Mouse (Mus musculus): ENCODE data around the gene Apba1. TPM values are rescaled to one million over a fixed set of nuclear protein-coding genes. Genes with fewer than 3 reads are reported as not detected.
A peak's percentile ranks its signal among the peaks of the same experiment; 100 is the strongest.

Gene Apba1
- polyA plus RNA-seq, 1 experiment from 2014 or later: 0.46 TPM

DNA sequence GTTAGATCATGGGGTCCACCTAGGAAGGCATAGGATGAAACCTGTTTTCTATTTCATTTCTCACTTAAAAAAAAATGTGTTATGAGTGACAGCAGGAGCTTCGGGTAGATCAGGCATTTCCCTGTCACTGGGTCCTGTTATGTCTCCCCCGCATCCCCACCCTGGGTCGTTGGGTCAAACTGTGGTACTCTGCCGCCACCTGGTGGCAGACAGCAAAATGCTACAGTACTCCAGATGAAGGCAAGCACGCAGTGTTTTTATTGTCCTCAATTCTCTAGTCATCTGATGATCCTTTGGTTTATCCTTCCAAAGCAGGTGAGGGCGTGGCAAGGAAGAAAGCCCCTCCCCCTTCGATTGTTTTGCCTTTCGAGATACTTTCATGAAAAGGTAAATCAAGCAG lies 202.8 kb downstream of the Apba1 start:
- ATAC-seq (ENCODE audit: insufficient number of reproducible peaks, insufficient read depth, low FRiP score, low read depth): no peak
- Histone ChIP-seq H3K4me2 (ENCODE audit: low read length) (no peak overlapping the region), H3K4me3 (ENCODE audit: control insufficient read depth in 1 of 2, insufficient read depth in 1 of 2, low read depth in 1 of 2, low read length in 2 of 2) (no peak overlapping the region), H3K27ac (replicated peaks in 1 of 2; ENCODE audit: control insufficient read depth in 1 of 2, insufficient read depth in 1 of 2, low read depth in 2 of 2, low read length in 2 of 2) (no peak overlapping the region), H3K27me3 (ENCODE audit: control insufficient read depth, insufficient read depth, low read length) (no peaks in the 10 kb centered on the region), H3K9ac (ENCODE audit: low read length) (no peak overlapping the region), H3K36me3 (ENCODE audit: control insufficient read depth, insufficient read depth, low read length) (no peaks in the 10 kb centered on the region), H3K9me3 (ENCODE audit: control insufficient read depth, low read length) (no peaks in the 10 kb centered on the region), H3K4me1 (ENCODE audit: control insufficient read depth in 2 of 2, insufficient read depth in 2 of 2, low read length in 2 of 2) (peaks cover 36% of the 10 kb centered on the region in 2 experiments)
- 2% methylated on average over 8 of the region's 8 CpGs for WGBS

DNA sequence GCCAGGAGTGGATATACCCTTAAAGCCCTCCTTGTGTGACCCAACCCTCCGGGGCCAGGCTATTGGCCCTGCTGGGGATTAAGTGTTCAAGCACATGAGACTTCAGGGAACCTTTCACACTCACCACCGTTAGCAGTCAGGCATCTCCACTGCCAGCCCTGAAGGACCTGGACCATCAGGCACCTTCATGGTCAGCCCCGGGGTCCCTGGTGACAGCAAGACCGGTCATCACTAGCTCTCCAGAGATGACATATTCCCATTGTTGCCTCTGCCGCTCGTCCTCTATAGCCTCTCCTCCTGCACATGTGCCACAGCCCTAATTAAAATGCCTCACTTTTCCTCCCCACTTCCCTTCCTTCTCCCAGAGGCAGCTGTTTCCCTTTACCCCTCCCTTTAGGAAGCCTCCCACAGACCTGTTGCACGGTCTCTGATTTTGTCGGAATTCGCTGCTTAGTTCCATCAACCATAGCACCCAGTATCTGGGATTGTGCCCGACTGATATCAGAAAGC lies 205.8 kb downstream of the Apba1 start:
- H3K9ac ChIP-seq (ENCODE audit: low read length): 0 out of 2 replicates have a peak overlapping the region, but pooled peaks have one; percentile 0
- no peaks in the 10 kb centered on the region for H3K27me3 ChIP-seq (ENCODE audit: control insufficient read depth, insufficient read depth, low read length)
- H3K9me3 ChIP-seq (ENCODE audit: control insufficient read depth, low read length): no peaks in the 10 kb centered on the region
- H3K4me3 ChIP-seq (ENCODE audit: control insufficient read depth in 1 of 2, insufficient read depth in 1 of 2, low read depth in 1 of 2, low read length in 2 of 2): no peak overlapping the region
- no peaks in the 10 kb centered on the region for H3K36me3 ChIP-seq (ENCODE audit: control insufficient read depth, insufficient read depth, low read length)
- H3K4me2 ChIP-seq (ENCODE audit: low read length): peak overlapping the region; percentile 28; the same call in 1 of the 2 replicates
- peak overlapping the region in 1 of 2 experiments; percentile 2; a peak in 1 of 4 replicates for H3K27ac ChIP-seq (replicated peaks in 1 of 2; ENCODE audit: control insufficient read depth in 1 of 2, insufficient read depth in 1 of 2, low read depth in 2 of 2, low read length in 2 of 2)
- 38% methylated on average over 10 of the region's 10 CpGs for WGBS
- peaks cover 46 to 49% of the 10 kb centered on the region in 2 experiments for H3K4me1 ChIP-seq (ENCODE audit: control insufficient read depth in 2 of 2, insufficient read depth in 2 of 2, low read length in 2 of 2)
- no peak for ATAC-seq (ENCODE audit: insufficient number of reproducible peaks, insufficient read depth, low FRiP score, low read depth)

DNA sequence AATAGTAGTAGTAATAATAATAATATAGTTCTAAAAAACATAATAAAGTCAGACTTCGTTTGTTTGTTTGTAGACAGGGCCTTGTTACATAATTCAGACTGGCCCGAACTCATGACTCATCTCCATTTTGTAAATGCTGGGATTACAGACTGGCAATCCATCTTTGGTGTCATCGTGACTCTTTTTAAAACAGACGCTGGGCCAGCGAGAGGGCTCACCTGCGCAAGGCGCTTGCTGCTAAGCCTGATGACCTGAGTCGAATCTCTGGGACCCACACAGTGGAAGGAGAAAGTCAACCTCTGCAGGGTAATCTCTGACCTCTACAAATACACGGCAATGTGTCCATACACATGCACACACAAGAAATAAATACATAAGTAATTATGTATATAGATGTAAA lies 207.7 kb downstream of the Apba1 start:
- no peak overlapping the region for H3K9ac ChIP-seq (ENCODE audit: low read length)
- no peak overlapping the region for H3K4me3 ChIP-seq (ENCODE audit: control insufficient read depth in 1 of 2, insufficient read depth in 1 of 2, low read depth in 1 of 2, low read length in 2 of 2)
- H3K36me3 ChIP-seq (ENCODE audit: control insufficient read depth, insufficient read depth, low read length): no peaks in the 10 kb centered on the region
- peaks cover 45 to 50% of the 10 kb centered on the region in 2 experiments for H3K4me1 ChIP-seq (ENCODE audit: control insufficient read depth in 2 of 2, insufficient read depth in 2 of 2, low read length in 2 of 2)
- no peak overlapping the region for H3K4me2 ChIP-seq (ENCODE audit: low read length)
- H3K27me3 ChIP-seq (ENCODE audit: control insufficient read depth, insufficient read depth, low read length): no peaks in the 10 kb centered on the region
- WGBS: 93% methylated on average over 9 of the region's 9 CpGs
- H3K27ac ChIP-seq (replicated peaks in 1 of 2; ENCODE audit: control insufficient read depth in 1 of 2, insufficient read depth in 1 of 2, low read depth in 2 of 2, low read length in 2 of 2): peak overlapping the region; percentile 82 to 85
- no peak for ATAC-seq (ENCODE audit: insufficient number of reproducible peaks, insufficient read depth, low FRiP score, low read depth)
- no peaks in the 10 kb centered on the region for H3K9me3 ChIP-seq (ENCODE audit: control insufficient read depth, low read length)

DNA sequence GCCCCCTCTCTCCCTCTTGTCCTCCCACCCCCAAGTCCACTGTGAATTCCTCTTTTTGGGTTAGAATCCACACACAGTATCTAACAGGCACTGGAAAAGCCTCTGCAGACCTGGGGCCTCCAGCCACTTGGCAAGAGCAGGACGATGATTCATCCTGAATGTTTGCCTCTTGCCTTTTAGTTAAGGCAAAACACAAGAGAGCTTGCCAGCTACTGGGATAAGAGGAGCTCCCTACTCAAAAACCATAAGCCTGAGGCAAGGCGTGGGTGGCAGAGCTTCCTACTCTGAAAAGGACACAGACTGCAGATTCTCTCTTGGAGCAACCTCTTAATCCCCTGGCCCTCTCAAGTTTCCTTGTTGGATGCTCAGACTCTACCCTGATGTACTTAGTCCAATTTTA lies 208.5 kb downstream of the Apba1 start:
- Histone ChIP-seq H3K9ac (ENCODE audit: low read length) (no peak overlapping the region; the same call in 1 of the 2 replicates), H3K36me3 (ENCODE audit: control insufficient read depth, insufficient read depth, low read length) (no peaks in the 10 kb centered on the region), H3K4me2 (ENCODE audit: low read length) (no peak overlapping the region), H3K4me1 (ENCODE audit: control insufficient read depth in 2 of 2, insufficient read depth in 2 of 2, low read length in 2 of 2) (peaks cover 49 to 53% of the 10 kb centered on the region in 2 experiments), H3K27ac (replicated peaks in 1 of 2; ENCODE audit: control insufficient read depth in 1 of 2, insufficient read depth in 1 of 2, low read depth in 2 of 2, low read length in 2 of 2) (peak overlapping the region; percentile 82 to 85), H3K27me3 (ENCODE audit: control insufficient read depth, insufficient read depth, low read length) (no peaks in the 10 kb centered on the region), H3K9me3 (ENCODE audit: control insufficient read depth, low read length) (no peaks in the 10 kb centered on the region), H3K4me3 (ENCODE audit: control insufficient read depth in 1 of 2, insufficient read depth in 1 of 2, low read depth in 1 of 2, low read length in 2 of 2) (no peak overlapping the region)
- ATAC-seq (ENCODE audit: insufficient number of reproducible peaks, insufficient read depth, low FRiP score, low read depth): peak; percentile 20; the same call in 1 of the 2 replicates
- 5% methylated on average over 2 of the region's 2 CpGs for WGBS

- Histone ChIP-seq H3K36me3 (ENCODE audit: control insufficient read depth, insufficient read depth, low read length) (no peaks in the 10 kb centered on the region; the same call in 1 of the 2 replicates), H3K4me1 (ENCODE audit: control insufficient read depth in 2 of 2, insufficient read depth in 2 of 2, low read length in 2 of 2) (peaks cover 57 to 63% of the 10 kb centered on the region in 2 experiments), H3K9me3 (ENCODE audit: control insufficient read depth, low read length) (no peaks in the 10 kb centered on the region), H3K4me2 (ENCODE audit: low read length) (no peak overlapping the region), H3K4me3 (ENCODE audit: control insufficient read depth in 1 of 2, insufficient read depth in 1 of 2, low read depth in 1 of 2, low read length in 2 of 2) (no peak overlapping the region), H3K9ac (ENCODE audit: low read length) (peak overlapping the region; percentile 47), H3K27me3 (ENCODE audit: control insufficient read depth, insufficient read depth, low read length) (no peaks in the 10 kb centered on the region), H3K27ac (replicated peaks in 1 of 2; ENCODE audit: control insufficient read depth in 1 of 2, insufficient read depth in 1 of 2, low read depth in 2 of 2, low read length in 2 of 2) (peak overlapping the region; percentile 40 to 85)
- 56% methylated on average over 5 of the region's 5 CpGs for WGBS
- ATAC-seq (ENCODE audit: insufficient number of reproducible peaks, insufficient read depth, low FRiP score, low read depth): no peak
These were observed 209.6 kb downstream of the Apba1 start for GRCm38 (mm10) chr19:23968125-23968861.

- H3K9me3 ChIP-seq (ENCODE audit: control insufficient read depth, low read length): no peaks in the 10 kb centered on the region
- H3K27me3 ChIP-seq (ENCODE audit: control insufficient read depth, insufficient read depth, low read length): no peaks in the 10 kb centered on the region
- no peak for ATAC-seq (ENCODE audit: insufficient number of reproducible peaks, insufficient read depth, low FRiP score, low read depth)
- peaks cover 62 to 69% of the 10 kb centered on the region in 2 experiments for H3K4me1 ChIP-seq (ENCODE audit: control insufficient read depth in 2 of 2, insufficient read depth in 2 of 2, low read length in 2 of 2)
- H3K36me3 ChIP-seq (ENCODE audit: control insufficient read depth, insufficient read depth, low read length): peaks cover 2% of the 10 kb centered on the region; the same call in 1 of the 2 replicates
- H3K27ac ChIP-seq (replicated peaks in 1 of 2; ENCODE audit: control insufficient read depth in 1 of 2, insufficient read depth in 1 of 2, low read depth in 2 of 2, low read length in 2 of 2): peak overlapping the region; percentile 40 to 85
- H3K4me2 ChIP-seq (ENCODE audit: low read length): no peak overlapping the region
- 61% methylated on average over 2 of the region's 2 CpGs for WGBS
- H3K4me3 ChIP-seq (ENCODE audit: control insufficient read depth in 1 of 2, insufficient read depth in 1 of 2, low read depth in 1 of 2, low read length in 2 of 2): no peak overlapping the region
- H3K9ac ChIP-seq (ENCODE audit: low read length): no peak overlapping the region
These were observed 210.2 kb downstream of the Apba1 start for GRCm38 (mm10) chr19:23968862-23969225.

DNA sequence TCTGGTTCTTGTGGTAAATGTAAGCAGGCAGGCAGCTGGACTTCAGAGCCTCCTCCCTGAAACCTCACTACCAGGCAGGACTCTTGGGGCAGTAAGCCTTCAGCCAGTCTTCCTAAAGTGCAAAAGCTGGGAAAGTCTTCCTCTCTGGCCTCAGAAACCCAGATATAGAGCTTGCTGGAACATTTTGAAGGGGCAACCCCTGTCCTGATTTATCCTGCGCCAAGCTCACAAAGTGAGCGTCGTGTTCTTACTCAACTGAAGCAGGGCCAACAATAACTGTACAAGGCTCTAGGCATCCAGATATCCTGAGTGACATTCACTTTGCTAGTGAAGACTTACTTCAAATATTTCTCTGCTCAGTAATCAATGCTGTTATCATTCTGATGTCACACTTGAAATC lies 211.7 kb downstream of the Apba1 start:
- peaks cover 55 to 66% of the 10 kb centered on the region in 2 experiments for H3K4me1 ChIP-seq (ENCODE audit: control insufficient read depth in 2 of 2, insufficient read depth in 2 of 2, low read length in 2 of 2)
- H3K4me2 ChIP-seq (ENCODE audit: low read length): no peak overlapping the region
- no peak overlapping the region for H3K4me3 ChIP-seq (ENCODE audit: control insufficient read depth in 1 of 2, insufficient read depth in 1 of 2, low read depth in 1 of 2, low read length in 2 of 2)
- no peak overlapping the region for H3K9ac ChIP-seq (ENCODE audit: low read length)
- peaks cover 17% of the 10 kb centered on the region for H3K36me3 ChIP-seq (ENCODE audit: control insufficient read depth, insufficient read depth, low read length)
- 48% methylated on average over 3 of the region's 3 CpGs for WGBS
- H3K9me3 ChIP-seq (ENCODE audit: control insufficient read depth, low read length): no peaks in the 10 kb centered on the region
- H3K27me3 ChIP-seq (ENCODE audit: control insufficient read depth, insufficient read depth, low read length): no peaks in the 10 kb centered on the region
- no peak for ATAC-seq (ENCODE audit: insufficient number of reproducible peaks, insufficient read depth, low FRiP score, low read depth)
- peak overlapping the region; percentile 25 to 48; a peak in 3 of 4 replicates for H3K27ac ChIP-seq (replicated peaks in 1 of 2; ENCODE audit: control insufficient read depth in 1 of 2, insufficient read depth in 1 of 2, low read depth in 2 of 2, low read length in 2 of 2)

Data from heart, embryonic 14.5 days (tissue).